Mouse (Mus musculus) limb, embryonic 14.5 days (tissue): ENCODE measurements at regions not wholly inside any gene's neighbourhood (a gene's known extent, or its start where the extent isn't known, plus 50 kb on each side); places are given as distances from the start of the nearest gene placed in this dataset.

Source experiments
- ATAC-seq: fragments of 200-750 bp; cut with Nextera tagmentation; 2 replicates; pipeline ENCODE4 v1.8.0; 2017; ENCODE audit warnings: low read depth, moderate number of reproducible peaks, moderate TSS enrichment; ENCODE audit not compliant: low FRiP score
- DNase-seq: peaks from one replicate; pipeline ENCODE4 v3.0.0-alpha.2; 2015; ENCODE audit warnings: low spot score
- H3K27ac ChIP-seq: fragments of 300-500 bp; sonication (generic); replicated peaks from 2 replicates; pipeline ENCODE4 v1.5.1; 2014; ENCODE audit warnings: low read depth, mild to moderate bottlenecking, low read length, moderate library complexity, mixed read lengths
- H3K27me3 ChIP-seq: fragments of 300-500 bp; sonication (generic); 2 replicates; pipeline ENCODE4 v1.6.1; 2014; ENCODE audit warnings: low read length, mixed read lengths; ENCODE audit not compliant: control insufficient read depth, insufficient read depth
- H3K36me3 ChIP-seq: fragments of 300-500 bp; sonication (generic); 2 replicates; pipeline ENCODE4 v1.6.1; 2014; ENCODE audit warnings: mild to moderate bottlenecking, low read length, moderate library complexity, mixed read lengths; ENCODE audit not compliant: control insufficient read depth, insufficient read depth
- H3K4me1 ChIP-seq: fragments of 300-500 bp; sonication (generic); 2 replicates; pipeline ENCODE4 v1.6.1; 2014; ENCODE audit warnings: antibody characterized with exemption, low read length, mixed read lengths; ENCODE audit not compliant: control insufficient read depth, insufficient read depth
- H3K4me2 ChIP-seq: fragments of 300-500 bp; sonication (generic); replicated peaks from 2 replicates; pipeline ENCODE4 v1.6.1; 2014; ENCODE audit warnings: low read depth, mild to moderate bottlenecking, low read length, moderate library complexity; ENCODE audit not compliant: severe bottlenecking
- H3K4me3 ChIP-seq: fragments of 300-500 bp; sonication (generic); replicated peaks from 2 replicates; pipeline ENCODE4 v1.5.1; 2014; ENCODE audit warnings: low read length
- H3K9ac ChIP-seq: fragments of 300-500 bp; sonication (generic); 2 replicates; pipeline ENCODE4 v1.6.1; 2014; ENCODE audit warnings: mild to moderate bottlenecking, low read depth, low read length, moderate library complexity; ENCODE audit not compliant: severe bottlenecking
- H3K9me3 ChIP-seq: fragments of 300-500 bp; sonication (generic); 2 replicates; pipeline ENCODE4 v1.6.1; 2016; ENCODE audit warnings: low read length; ENCODE audit not compliant: control insufficient read depth
- POLR2A ChIP-seq: fragments of 200-500 bp; IDR thresholded peaks from 2 replicates; pipeline ENCODE4 v1.8.0; 2012; ENCODE audit warnings: inconsistent platforms, mild to moderate bottlenecking, moderate library complexity, borderline replicate concordance; ENCODE audit not compliant: insufficient read depth, insufficient read length; ENCODE audit errors: extremely low read depth
- WGBS: fragments of 180-500 bp; shearing (Covaris S2); extraction: QIAGEN DNeasy Blood & Tissue Kit; methylation state at CpG from one replicate; pipeline ENCODE4 v1.1.7; 2014; 5-methylcytosine and 5-hydroxymethylcytosine counted together

- 75% methylated on average over 4 of the region's 4 CpGs for WGBS
- H3K27me3 ChIP-seq: no peaks in the 10 kb centered on the region
Observed at GRCm38 (mm10) chr6:14191387-14192023, 320.2 kb upstream of the 2610001J05Rik start.

GRCm38 (mm10) chr6:14185921-14186420, 314.7 kb upstream of the 2610001J05Rik start:
- Histone ChIP-seq H3K4me2 (no peak overlapping the region), H3K36me3 (no peaks in the 10 kb centered on the region), H3K4me3 (no peak overlapping the region), H3K9ac (no peak overlapping the region), H3K9me3 (no peaks in the 10 kb centered on the region), H3K27ac (no peak overlapping the region), H3K4me1 (no peaks in the 10 kb centered on the region), H3K27me3 (no peaks in the 10 kb centered on the region)
- ATAC-seq (no peak), DNase-seq (no peak)
- no peak for TF ChIP-seq POLR2A
- 54% methylated on average over 2 of the region's 2 CpGs for WGBS

More at GRCm38 (mm10) chr6:14191387-14192023, 320.2 kb upstream of the 2610001J05Rik start:
- no peak for TF ChIP-seq POLR2A
- Histone ChIP-seq H3K27ac (no peak overlapping the region), H3K4me1 (no peaks in the 10 kb centered on the region), H3K36me3 (no peaks in the 10 kb centered on the region), H3K9ac (no peak overlapping the region), H3K9me3 (no peaks in the 10 kb centered on the region), H3K4me2 (no peak overlapping the region), H3K4me3 (no peak overlapping the region)
- DNase-seq (no peak), ATAC-seq (no peak)

- H3K9me3 ChIP-seq: no peaks in the 10 kb centered on the region
- DNase-seq: no peak
Observed at GRCm38 (mm10) chr6:14147370-14147769, 276.1 kb upstream of the 2610001J05Rik start.

GRCm38 (mm10) chr6:14146394-14146793, 275.1 kb upstream of the 2610001J05Rik start:
- no peak overlapping the region for H3K27ac ChIP-seq

More at GRCm38 (mm10) chr6:14147370-14147769, 276.1 kb upstream of the 2610001J05Rik start:
- TF ChIP-seq POLR2A: no peak
- ATAC-seq: no peak
- no peak overlapping the region for H3K4me3 ChIP-seq
- H3K36me3 ChIP-seq: no peaks in the 10 kb centered on the region
- no peak overlapping the region for H3K27ac ChIP-seq
- no peak overlapping the region for H3K9ac ChIP-seq
- no peaks in the 10 kb centered on the region for H3K27me3 ChIP-seq
- H3K4me2 ChIP-seq: no peak overlapping the region
- no peaks in the 10 kb centered on the region for H3K4me1 ChIP-seq

GRCm38 (mm10) chr6:14142107-14142751, 270.9 kb upstream of the 2610001J05Rik start:
- no peak overlapping the region for H3K27ac ChIP-seq
- no peak overlapping the region for H3K4me3 ChIP-seq
- ATAC-seq: no peak
- DNase-seq: no peak
- WGBS: 76% methylated on average over 8 of the region's 8 CpGs
- H3K9ac ChIP-seq: no peak overlapping the region
- H3K9me3 ChIP-seq: no peaks in the 10 kb centered on the region
- H3K4me2 ChIP-seq: no peak overlapping the region
- H3K27me3 ChIP-seq: no peaks in the 10 kb centered on the region
- no peaks in the 10 kb centered on the region for H3K36me3 ChIP-seq
- TF ChIP-seq POLR2A: no peak
- H3K4me1 ChIP-seq: no peaks in the 10 kb centered on the region

More at GRCm38 (mm10) chr6:14146394-14146793, 275.1 kb upstream of the 2610001J05Rik start:
- WGBS: 86% methylated on average over 4 of the region's 4 CpGs
- Histone ChIP-seq H3K4me2 (no peak overlapping the region), H3K27me3 (no peaks in the 10 kb centered on the region), H3K4me1 (no peaks in the 10 kb centered on the region), H3K4me3 (no peak overlapping the region), H3K9ac (no peak overlapping the region), H3K36me3 (no peaks in the 10 kb centered on the region), H3K9me3 (no peaks in the 10 kb centered on the region)
- TF ChIP-seq POLR2A: no peak
- DNase-seq: no peak
- no peak for ATAC-seq
